Comparison of ENCODE assay signal across 9 mouse cellular contexts in the genomic region with DNA sequence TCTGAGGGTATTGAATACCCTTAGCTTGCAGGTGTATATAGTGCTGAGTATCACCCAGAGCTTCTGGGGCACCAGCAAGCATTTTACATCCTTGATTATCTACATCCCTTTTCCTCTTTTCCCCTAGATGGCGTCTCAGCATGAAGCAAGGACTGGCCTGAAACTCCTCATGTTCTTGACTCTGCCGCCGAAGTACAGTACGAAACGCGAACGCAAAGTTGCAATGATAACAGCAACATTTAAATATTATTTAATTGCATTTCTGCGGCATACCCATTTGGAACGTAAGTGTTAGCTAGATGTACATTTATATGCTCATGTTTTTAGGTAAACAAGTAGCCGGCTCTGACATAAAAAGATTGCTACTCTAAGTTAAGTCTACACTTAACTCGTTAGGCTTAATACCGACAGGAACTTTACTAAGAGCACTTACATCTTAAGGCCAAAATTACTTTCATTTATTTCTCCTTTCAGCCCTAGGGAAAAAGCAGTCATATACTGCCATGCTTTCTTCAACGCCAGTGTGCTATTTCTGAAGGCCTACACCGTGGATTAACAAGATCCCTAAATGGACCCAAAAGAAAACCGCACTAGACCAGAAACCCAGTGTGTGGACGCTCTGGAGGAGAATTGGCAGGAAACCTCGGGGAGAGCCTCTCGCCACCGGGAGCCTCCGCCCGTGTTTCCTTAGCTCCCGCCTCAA. TPM values are rescaled to one million over a fixed set of nuclear protein-coding genes. Genes with fewer than 3 reads are reported as not detected.
DNase-seq lines count a peak whose midpoint lies in the region; ATAC-seq and TF ChIP-seq lines count a peak whose summit lies in the region.
"Had no signal": no experiment of that assay in that cellular context is flagged by ENCODE, and none has a peak within 500 bp of the region (broad histone marks: within the 10 kb centered on the region; RNA-seq: fewer than 3 reads in every experiment).

No protein-coding gene starts in this region.

- ATAC-seq in activated CD4-positive, CD25-positive, alpha-beta regulatory T cell, adult 4 months = peak; percentile 17
- ATAC-seq in limb, embryonic 14.5 days (ENCODE audit: low FRiP score, low read depth) = peak; percentile 27; the same call in 1 of the 2 replicates
- ATAC-seq in midbrain, embryonic 16.5 days = peak; percentile 80
- peak; percentile 60 for ATAC-seq in stomach, postnatal 0 days (ENCODE audit: low FRiP score, low TSS enrichment)

- H3K4me1 ChIP-seq in limb, embryonic 14.5 days (ENCODE audit: control insufficient read depth, insufficient read depth, low read length) = peaks cover 4% of the 10 kb centered on the region; the same call in 1 of the 2 replicates
- peaks cover 15% of the 10 kb centered on the region for H3K4me1 ChIP-seq in midbrain, embryonic 16.5 days (ENCODE audit: control insufficient read depth, insufficient read depth, low read length)
- no peaks in the 10 kb centered on the region for H3K4me1 ChIP-seq in stomach, postnatal 0 days (replicated peaks; ENCODE audit: control insufficient read depth, insufficient read depth)

- no peaks in the 10 kb centered on the region for H3K9me3 ChIP-seq in limb, embryonic 14.5 days (ENCODE audit: control insufficient read depth, low read length)
- no peaks in the 10 kb centered on the region for H3K9me3 ChIP-seq in midbrain, embryonic 16.5 days (replicated peaks; ENCODE audit: control insufficient read depth, low read length, poor library complexity, severe bottlenecking)
- no peaks in the 10 kb centered on the region for H3K9me3 ChIP-seq in stomach, postnatal 0 days (ENCODE audit: control insufficient read depth, low read length)

- peak overlapping the region; percentile 70 for H3K4me2 ChIP-seq in limb, embryonic 14.5 days (replicated peaks; ENCODE audit: low read depth, low read length, severe bottlenecking)
- peak overlapping the region; percentile 88 for H3K4me2 ChIP-seq in midbrain, embryonic 16.5 days (ENCODE audit: low read length)
- peak overlapping the region; percentile 82 for H3K4me2 ChIP-seq in stomach, postnatal 0 days (replicated peaks; ENCODE audit: low read depth)

- peak overlapping the region; percentile 74 for H3K9ac ChIP-seq in limb, embryonic 14.5 days (ENCODE audit: low read depth, low read length, severe bottlenecking)
- H3K9ac ChIP-seq in midbrain, embryonic 16.5 days (ENCODE audit: low read depth, low read length) = peak overlapping the region; percentile 96
- peak overlapping the region; percentile 79 for H3K9ac ChIP-seq in stomach, postnatal 0 days (ENCODE audit: low read length)

- peak; percentile 89 for DNase-seq in 416B (ENCODE audit: low read depth)
- peak; percentile 43 for DNase-seq in embryo, embryonic 11.5 days (ENCODE audit: low read depth, low spot score)
- peak; percentile 52 for DNase-seq in heart, adult 8-10 months (ENCODE audit: low spot score)
- peak; percentile 36 to 45 for DNase-seq in kidney, adult 8-10 months
- DNase-seq in limb, embryonic 14.5 days (ENCODE audit: low spot score) = peak; percentile 46
- DNase-seq in stomach, postnatal 0 days (ENCODE audit: low spot score) = peak; percentile 30

- no peaks in the 10 kb centered on the region for H3K36me3 ChIP-seq in limb, embryonic 14.5 days (ENCODE audit: control insufficient read depth, insufficient read depth, low read length)
- H3K36me3 ChIP-seq in midbrain, embryonic 16.5 days (ENCODE audit: control insufficient read depth, insufficient read depth, low read length) = no peaks in the 10 kb centered on the region
- no peaks in the 10 kb centered on the region for H3K36me3 ChIP-seq in stomach, postnatal 0 days (ENCODE audit: control insufficient read depth, insufficient read depth, low read length)

- peak; percentile 83 for TF ChIP-seq CTCF in stomach, postnatal 0 days (IDR thresholded peaks at IDR 0.05; ENCODE audit: low read depth)

- peak overlapping the region; percentile 35 for H3K27ac ChIP-seq in limb, embryonic 14.5 days (replicated peaks; ENCODE audit: low read depth, low read length)
- H3K27ac ChIP-seq in midbrain, embryonic 16.5 days (ENCODE audit: low read length) = peak overlapping the region; percentile 90
- peak overlapping the region; percentile 59 for H3K27ac ChIP-seq in stomach, postnatal 0 days (replicated peaks)

- 1% methylated on average over 21 of the region's 22 CpGs for WGBS in limb, embryonic 14.5 days
- 1% methylated on average over 22 of the region's 22 CpGs for WGBS in midbrain, embryonic 16.5 days
- under 1% methylated on average over 22 of the region's 22 CpGs for WGBS in stomach, postnatal 0 days

- TF ChIP-seq POLR2A in limb, embryonic 14.5 days (IDR thresholded peaks at IDR 0.05; ENCODE audit: borderline replicate concordance, extremely low read depth, insufficient read depth, insufficient read length) = no peak

- H3K27me3 ChIP-seq in limb, embryonic 14.5 days (ENCODE audit: control insufficient read depth, insufficient read depth, low read length) = no peaks in the 10 kb centered on the region
- H3K27me3 ChIP-seq in midbrain, embryonic 16.5 days (ENCODE audit: control insufficient read depth, insufficient read depth, low read depth, low read length) = no peaks in the 10 kb centered on the region
- no peaks in the 10 kb centered on the region for H3K27me3 ChIP-seq in stomach, postnatal 0 days (ENCODE audit: control insufficient read depth, insufficient read depth, low read length)

- no peak for TF ChIP-seq EP300 in stomach, postnatal 0 days (optimal IDR thresholded peaks at IDR 0.05)

- peak overlapping the region; percentile 70 for H3K4me3 ChIP-seq in limb, embryonic 14.5 days (replicated peaks; ENCODE audit: low read length)
- H3K4me3 ChIP-seq in midbrain, embryonic 16.5 days (ENCODE audit: low read depth, low read length) = peak overlapping the region; percentile 93
- peak overlapping the region; percentile 77 for H3K4me3 ChIP-seq in stomach, postnatal 0 days (ENCODE audit: low read depth, low read length)

RNA-seq across cellular contexts. Expression of a gene that starts 0.4 kb away (rescaled TPM):
- 10 to 100 TPM; 40.3 to 44.3 TPM for polyA plus RNA-seq in activated CD4-positive, CD25-positive, alpha-beta regulatory T cell, adult 4 months (2017; shearing (Covaris generic))
- 10 to 100 TPM; 10.3 to 13.9 (median 11.5) TPM for total RNA-seq in heart, adult 8-10 months (2022)
- 17.1 and 18.0 TPM in 2 replicates for polyA plus RNA-seq in limb, embryonic 14.5 days (2012; rRNA removed)
- polyA plus RNA-seq in limb, embryonic 14.5 days (2014; fragmentation: Nextera tagmentation; extraction: Ambion mirVana) = 34.7 and 41.1 TPM in 2 replicates
- 75.0 and 78.6 TPM in 2 replicates for polyA plus RNA-seq in midbrain, embryonic 16.5 days (2015; fragmentation: Nextera tagmentation; extraction: Ambion mirVana)
- polyA plus RNA-seq in stomach, postnatal 0 days (2015; fragmentation: Nextera tagmentation; extraction: Ambion mirVana) = 23.6 and 24.6 TPM in 2 replicates

RNA-seq across cellular contexts. Expression of a gene that starts 39.9 kb away (rescaled TPM):
- polyA plus RNA-seq in activated CD4-positive, CD25-positive, alpha-beta regulatory T cell, adult 4 months (2017; shearing (Covaris generic)) = 10 to 100 TPM; 19.4 to 22.1 TPM
- 10 to 100 TPM; 10.9 to 14.0 (median 13.6) TPM for total RNA-seq in heart, adult 8-10 months (2022)
- 11.3 and 12.0 TPM in 2 replicates for polyA plus RNA-seq in limb, embryonic 14.5 days (2012; rRNA removed)
- 9.2 and 10.0 TPM in 2 replicates for polyA plus RNA-seq in limb, embryonic 14.5 days (2014; fragmentation: Nextera tagmentation; extraction: Ambion mirVana)
- polyA plus RNA-seq in midbrain, embryonic 16.5 days (2015; fragmentation: Nextera tagmentation; extraction: Ambion mirVana) = 4.7 and 7.7 TPM in 2 replicates
- polyA plus RNA-seq in stomach, postnatal 0 days (2015; fragmentation: Nextera tagmentation; extraction: Ambion mirVana) = 2.7 and 3.4 TPM in 2 replicates

RNA-seq across cellular contexts. Expression of a gene that starts 39.9 kb away (rescaled TPM):
- polyA plus RNA-seq in activated CD4-positive, CD25-positive, alpha-beta regulatory T cell, adult 4 months (2017; shearing (Covaris generic)) = 10 to 100 TPM; 28.5 to 35.8 TPM
- total RNA-seq in heart, adult 8-10 months (2022) = 10 to 100 TPM; 14.1 to 22.0 (median 19.2) TPM
- polyA plus RNA-seq in limb, embryonic 14.5 days (2012; rRNA removed) = 2.9 and 3.8 TPM in 2 replicates
- 6.6 and 7.0 TPM in 2 replicates for polyA plus RNA-seq in limb, embryonic 14.5 days (2014; fragmentation: Nextera tagmentation; extraction: Ambion mirVana)
- polyA plus RNA-seq in midbrain, embryonic 16.5 days (2015; fragmentation: Nextera tagmentation; extraction: Ambion mirVana) = 28.9 and 30.5 TPM in 2 replicates
- 13.5 and 14.8 TPM in 2 replicates for polyA plus RNA-seq in stomach, postnatal 0 days (2015; fragmentation: Nextera tagmentation; extraction: Ambion mirVana)

RNA-seq across cellular contexts. Expression of a gene that starts 41.3 kb away (rescaled TPM):
- polyA plus RNA-seq in activated CD4-positive, CD25-positive, alpha-beta regulatory T cell, adult 4 months (2017; shearing (Covaris generic)) = not detected
- total RNA-seq in heart, adult 8-10 months (2022) = not detected
- not detected in 2 replicates for polyA plus RNA-seq in limb, embryonic 14.5 days (2012; rRNA removed)
- polyA plus RNA-seq in limb, embryonic 14.5 days (2014; fragmentation: Nextera tagmentation; extraction: Ambion mirVana) = not detected in 2 replicates
- polyA plus RNA-seq in midbrain, embryonic 16.5 days (2015; fragmentation: Nextera tagmentation; extraction: Ambion mirVana) = 0.24 and 0.32 TPM in 2 replicates
- polyA plus RNA-seq in stomach, postnatal 0 days (2015; fragmentation: Nextera tagmentation; extraction: Ambion mirVana) = not detected in 2 replicates
- total RNA-seq: gastrocnemius, postnatal 36 days had no signal

Comparison
In these comparisons a context has a peak if more than half of its experiments do, and no peak if none do; other contexts are left out.
1. Peak in every context shown above with its lines: DNase-seq, ATAC-seq, H3K4me3 ChIP-seq and H3K27ac ChIP-seq.
2. DNase-seq: peak in every context shown above with its lines; median percentile 89 in 416B; 52 in heart, adult 8-10 months; 46 in limb, embryonic 14.5 days; 43 in embryo, embryonic 11.5 days; 40 in kidney, adult 8-10 months; 30 in stomach, postnatal 0 days.
3. ATAC-seq: peak in every context shown above with its lines; median percentile 80 in midbrain, embryonic 16.5 days; 60 in stomach, postnatal 0 days; 27 in limb, embryonic 14.5 days; 17 in activated CD4-positive, CD25-positive, alpha-beta regulatory T cell, adult 4 months.
4. H3K27ac ChIP-seq: peak in every context shown above with its lines; median percentile 90 in midbrain, embryonic 16.5 days; 59 in stomach, postnatal 0 days; 35 in limb, embryonic 14.5 days.